Mouse (Mus musculus) A20 (cell line): Measurements from ENCODE around the gene Dcdc2b.

ENCODE experiments used
- DNase-seq: peaks from one replicate; pipeline ENCODE4 v3.0.0-alpha.2; 2011; ENCODE audit warnings: low read depth, low spot score

Gene Dcdc2b

DNA sequence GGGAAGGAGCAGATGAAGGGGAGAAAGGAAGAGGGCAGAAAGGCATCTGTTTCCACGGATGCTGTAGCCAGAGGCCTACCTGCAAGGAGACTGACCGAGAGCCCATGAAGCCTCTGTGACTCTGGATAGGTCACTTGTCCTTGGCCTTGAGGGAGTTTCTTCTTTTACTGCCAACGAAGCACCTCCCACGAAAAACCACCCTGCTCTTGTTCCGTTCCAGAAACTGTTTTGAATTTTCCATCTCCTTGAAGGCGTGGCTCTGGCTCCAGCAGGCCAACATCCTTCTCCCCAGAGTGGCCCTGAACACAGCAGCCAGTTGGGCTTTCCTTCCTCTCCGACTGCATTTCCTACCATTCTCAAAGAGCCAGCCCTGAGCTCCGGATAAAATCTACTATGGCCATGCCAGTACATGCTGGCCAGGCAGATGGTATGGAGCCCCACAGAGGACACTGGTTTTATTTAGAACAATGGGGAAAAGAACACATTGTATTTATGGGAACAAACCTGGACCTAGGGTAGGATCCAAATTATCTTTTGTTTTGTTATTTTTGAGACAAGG is 7.3 kb upstream of the Dcdc2b start:
- no peak for DNase-seq

DNA sequence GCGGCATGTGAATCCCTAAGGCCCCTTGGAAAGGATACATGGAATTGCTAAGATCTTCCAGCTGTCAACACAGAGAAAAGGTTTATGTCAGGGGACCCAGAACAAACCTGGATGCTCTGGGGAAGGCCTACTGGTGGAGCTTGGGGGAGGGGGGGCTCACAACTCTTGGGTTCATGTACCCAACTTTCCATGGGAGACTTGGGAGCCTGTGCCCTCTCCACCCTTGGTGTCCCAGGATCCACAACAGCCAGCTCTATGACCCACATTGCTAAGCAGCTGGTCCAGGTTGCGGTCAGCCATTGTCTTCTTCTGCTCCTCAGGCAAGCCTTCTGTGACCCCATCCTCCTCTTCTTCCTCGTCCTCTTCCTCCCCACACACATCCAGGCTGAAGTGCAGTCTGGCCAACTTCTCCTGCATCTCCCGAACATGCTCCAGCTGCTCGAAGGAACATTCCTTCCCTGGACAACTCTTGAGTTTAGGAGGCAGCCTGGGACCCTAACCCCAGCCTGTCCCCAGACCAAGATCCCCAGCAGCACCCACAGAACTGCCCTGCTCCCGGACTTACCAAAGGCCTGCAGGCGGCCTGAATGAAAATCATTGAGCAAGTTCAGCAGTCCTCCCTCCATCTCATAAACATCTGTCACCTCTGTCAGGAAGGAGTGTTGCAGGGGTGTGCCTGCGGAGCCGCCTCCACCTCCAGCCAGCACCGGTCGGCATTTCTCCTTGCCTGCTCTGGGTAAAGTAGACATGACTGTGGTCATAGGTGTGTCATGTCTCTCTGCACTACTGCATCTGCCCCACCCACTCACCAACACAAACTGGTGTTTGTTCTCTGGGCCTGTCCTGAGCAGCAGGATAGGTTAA is 6.6 kb upstream of the Dcdc2b start:
- no peak for DNase-seq

GRCm38 (mm10) chr4:129618786-129619691 is 5.0 kb upstream of the Dcdc2b start, which contains the start of gene Iqcc:
Gene Iqcc (minus strand): TSS chr4:129619099.
- DNase-seq = peak; percentile 95

GRCm38 (mm10) chr4:129618031-129618430 is 4.0 kb upstream of the Dcdc2b start:
- no peak for DNase-seq

DNA sequence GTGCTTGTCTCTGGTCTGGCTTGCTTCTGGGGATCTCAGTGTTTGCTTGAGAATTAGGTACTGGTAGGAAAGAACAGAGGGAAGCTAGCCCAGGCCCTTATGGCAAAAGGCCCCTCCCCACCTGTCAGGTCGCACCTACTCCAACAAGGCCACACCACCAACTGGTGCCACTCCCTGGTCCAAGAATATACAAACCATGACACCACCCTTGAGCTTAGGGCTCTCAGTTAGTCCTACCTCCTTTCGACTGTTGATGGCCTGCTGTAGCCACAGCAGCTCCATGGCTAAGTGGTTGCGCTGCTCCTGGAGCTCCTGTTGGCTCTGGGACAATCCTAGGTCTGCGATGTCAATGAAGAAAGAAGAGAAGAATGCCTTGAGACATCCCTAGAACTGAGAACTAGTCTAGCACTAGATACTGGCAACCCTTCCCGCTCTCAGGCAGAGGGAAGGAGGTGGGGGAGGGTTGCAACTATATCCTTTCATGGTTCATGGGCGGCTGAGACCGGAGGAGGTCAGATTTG is 3.1 kb upstream of the Dcdc2b start:
- no peak for DNase-seq

GRCm38 (mm10) chr4:129616631-129617030 is 2.6 kb upstream of the Dcdc2b start:
- DNase-seq = no peak

GRCm38 (mm10) chr4:129615801-129616290 is 1.8 kb upstream of the Dcdc2b start:
- DNase-seq = no peak

DNA sequence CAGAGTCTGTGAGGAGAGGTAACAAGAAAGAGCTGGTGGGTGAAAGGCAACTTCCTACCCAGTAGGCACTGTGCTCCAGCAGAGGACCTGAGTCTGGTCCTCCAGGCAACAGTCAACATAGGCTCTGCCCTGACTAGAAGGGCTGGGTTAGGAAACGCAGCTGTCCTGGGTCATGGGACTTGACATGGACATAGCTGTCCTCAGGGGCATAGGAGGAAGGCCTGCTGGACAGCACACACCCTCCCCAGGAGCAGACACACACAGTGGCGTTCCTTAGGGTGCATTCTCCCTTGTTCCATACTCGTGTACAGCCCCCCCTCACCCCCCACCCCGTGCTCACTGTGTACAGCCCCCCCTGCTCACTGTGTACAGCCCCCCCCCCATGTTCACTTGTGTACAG is 3.6 kb downstream of the Dcdc2b start:
- no peak for DNase-seq

DNA sequence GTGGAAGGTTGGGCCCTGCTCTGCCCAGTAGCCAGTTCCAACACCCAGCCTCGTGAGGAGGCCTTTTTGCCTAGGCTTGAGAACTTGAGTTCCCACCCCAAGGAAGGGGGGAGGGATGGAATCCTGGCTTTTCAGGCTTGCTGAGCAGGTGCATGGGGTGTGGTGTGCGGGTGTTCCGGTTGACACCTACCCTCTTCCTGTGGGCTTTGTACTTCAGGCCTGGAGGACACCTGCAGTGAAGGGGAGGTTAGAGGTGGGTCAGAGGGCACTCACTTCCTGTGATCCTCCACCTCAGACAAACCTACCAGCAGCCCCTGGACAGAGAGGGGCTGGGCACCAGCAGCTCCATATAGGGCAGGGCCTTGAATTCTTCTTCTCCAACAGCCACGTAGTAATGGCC is 4.0 kb downstream of the Dcdc2b start:
- no peak for DNase-seq

GRCm38 (mm10) chr4:129609139-129609631 is 4.9 kb downstream of the Dcdc2b start:
- no peak for DNase-seq

DNA sequence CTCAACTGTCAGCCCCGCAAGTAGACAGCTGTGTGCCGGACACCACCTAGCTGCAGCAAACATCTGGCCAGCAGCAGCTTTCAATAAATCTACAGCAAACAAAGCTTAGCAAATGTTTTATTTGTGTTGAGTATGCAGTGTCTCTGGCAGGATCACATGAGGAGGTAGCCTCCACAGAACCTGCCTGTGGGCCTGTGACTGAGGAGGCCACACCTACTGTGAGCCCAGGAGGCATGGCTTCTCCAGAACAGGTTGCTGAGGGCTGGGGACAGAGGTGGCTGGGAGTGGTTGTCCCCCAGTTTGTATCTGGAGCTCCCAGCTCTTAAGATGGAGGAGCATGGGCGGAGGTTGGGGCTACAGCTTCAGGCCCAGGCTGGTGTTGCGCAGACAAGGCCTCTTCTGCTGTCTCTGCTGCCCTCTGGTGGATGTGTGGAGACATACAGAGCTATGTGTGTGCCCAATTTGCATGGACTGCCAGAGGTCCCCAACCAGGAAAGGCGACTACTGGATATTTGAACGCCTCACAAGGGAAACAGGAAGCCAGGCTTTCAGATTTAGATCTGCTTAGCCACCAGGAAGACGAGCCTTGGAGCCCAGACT is 5.5 kb downstream of the Dcdc2b start:
- DNase-seq = peak; percentile 88

GRCm38 (mm10) chr4:129600233-129601158 is 13.6 kb downstream of the Dcdc2b start, which contains the start of the genes Eif3i and Tmem234:
Gene Eif3i (minus strand): TSS chr4:129600648.
Gene Tmem234 (plus strand): TSS chr4:129600668.
- DNase-seq = peak; percentile 89

- DNase-seq = no peak
These were observed 25.2 kb downstream of the Dcdc2b start for GRCm38 (mm10) chr4:129588865-129589264.

- DNase-seq = no peak
These were observed 27.1 kb downstream of the Dcdc2b start for GRCm38 (mm10) chr4:129586943-129587342.

GRCm38 (mm10) chr4:129585773-129586172 is 28.3 kb downstream of the Dcdc2b start:
- DNase-seq = peak; percentile 42

DNA sequence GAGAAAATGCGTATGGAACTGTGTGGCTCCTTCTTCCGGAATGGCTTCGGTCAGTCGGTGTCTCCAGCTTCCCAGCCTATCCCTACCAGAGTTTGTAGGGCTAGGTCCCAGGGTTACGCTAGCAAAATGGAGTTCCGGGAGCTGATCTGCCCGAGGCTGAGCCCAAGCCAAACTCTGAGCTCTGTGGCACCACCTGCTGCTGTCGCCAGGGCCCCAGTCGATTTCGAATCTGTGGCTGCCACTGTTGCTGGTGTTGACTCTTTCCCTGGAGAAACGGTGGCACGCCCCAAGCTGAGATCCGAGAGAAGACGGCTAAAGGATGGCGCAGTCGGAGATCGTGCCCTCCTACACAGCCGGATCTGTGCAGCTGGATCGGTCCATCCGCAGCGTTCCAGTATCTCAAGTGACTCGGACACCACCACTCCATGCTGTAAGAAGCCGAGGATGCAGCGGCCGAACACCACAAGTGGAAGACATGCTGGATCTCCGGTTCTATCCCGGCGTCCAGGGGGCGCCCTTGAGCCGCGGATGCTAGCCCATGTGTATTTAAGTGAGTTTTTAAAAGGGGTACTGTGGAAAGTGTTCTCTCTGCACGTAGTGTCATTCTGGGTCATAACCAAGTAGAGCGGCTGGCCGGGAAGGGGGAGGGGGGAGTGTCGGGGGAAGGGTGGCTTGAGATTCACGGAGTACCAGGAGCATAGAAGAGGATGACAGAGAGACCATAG is 29.0 kb downstream of the Dcdc2b start:
- peak; percentile 94 for DNase-seq

DNA sequence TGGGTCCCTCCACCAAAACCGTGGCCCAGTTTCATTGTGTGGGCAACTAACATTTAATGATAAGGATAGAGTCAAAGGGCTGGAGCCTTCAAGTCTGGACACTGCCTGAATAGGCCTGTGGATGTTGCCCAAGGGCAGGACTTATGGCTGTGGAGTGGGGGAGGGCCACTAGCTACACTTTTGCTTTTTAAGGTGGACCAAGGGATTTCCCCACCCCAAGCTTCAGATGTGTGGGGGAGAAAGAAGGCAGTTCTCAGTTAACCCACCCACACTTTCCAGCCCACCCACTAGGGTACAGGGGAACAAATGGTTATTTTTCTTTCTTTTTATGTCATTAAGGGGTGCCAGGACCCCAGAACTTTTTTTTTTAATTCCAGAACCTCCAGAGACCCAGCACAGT is 29.7 kb downstream of the Dcdc2b start:
- DNase-seq = peak; percentile 82

GRCm38 (mm10) chr4:129582251-129582650 is 31.8 kb downstream of the Dcdc2b start:
- DNase-seq = peak; percentile 68

GRCm38 (mm10) chr4:129580347-129580746 is 33.7 kb downstream of the Dcdc2b start:
- peak; percentile 96 for DNase-seq
